Mouse (Mus musculus) adrenal gland, adult 8-10 months (tissue): Measurements from ENCODE around the gene Slc26a11. TPM values are rescaled to one million over a fixed set of nuclear protein-coding genes. Genes with fewer than 3 reads are reported as not detected.
"Not testable (repeated sequence)": the region's sequence is repeated elsewhere in the genome, so short reads cannot be mapped to it uniquely, and the experiment has no call there.

ENCODE experiments used
- DNase-seq: peaks from one replicate; pipeline ENCODE4 v3.0.0; 2022
- total RNA-seq, 4 experiments: library from RNA; stranded (reverse); gene quantifications; 2 replicates each; pipeline ENCODE4 v1.2.4; 2022

Gene Slc26a11
- total RNA-seq, 4 experiments from 2014 or later, result 9.0 to 10.2 (median 9.9) TPM

- DNase-seq, result no peak
Measured at GRCm38 (mm10) chr11:119362769-119363533, 7.6 kb downstream of the Slc26a11 start.

DNA sequence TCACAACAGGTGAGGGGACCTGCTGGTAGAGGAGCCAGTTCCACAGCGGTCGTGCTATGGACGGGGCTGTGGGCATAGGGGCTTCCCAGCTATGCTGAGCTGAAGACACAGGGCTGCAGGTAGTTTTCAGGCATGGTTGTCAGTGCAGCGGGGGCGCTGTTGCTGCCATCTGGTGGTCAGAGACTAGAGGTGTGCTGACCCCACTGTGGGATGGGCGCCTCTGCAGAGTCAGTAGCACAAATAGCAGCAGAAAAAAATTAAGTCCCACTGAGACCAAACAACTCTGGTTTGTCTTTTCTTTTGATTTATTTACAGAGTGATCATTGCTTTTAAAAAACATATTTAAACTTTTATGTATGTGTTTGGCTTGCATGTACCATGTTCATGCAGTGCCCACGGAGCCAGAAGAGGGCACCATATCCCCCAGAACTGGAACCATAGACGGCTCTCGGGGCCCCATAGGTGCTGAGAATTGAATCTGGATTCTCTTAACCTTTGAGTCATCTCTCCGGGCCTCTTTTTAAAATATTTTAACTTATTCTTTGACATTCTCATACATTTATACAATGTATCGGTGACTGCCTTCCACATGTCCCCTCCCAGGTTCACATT lies 8.3 kb downstream of the Slc26a11 start:
- peak; percentile 32 for DNase-seq

- DNase-seq, result no peak
Measured at GRCm38 (mm10) chr11:119375425-119375824, 20.1 kb downstream of the Slc26a11 start.

DNA sequence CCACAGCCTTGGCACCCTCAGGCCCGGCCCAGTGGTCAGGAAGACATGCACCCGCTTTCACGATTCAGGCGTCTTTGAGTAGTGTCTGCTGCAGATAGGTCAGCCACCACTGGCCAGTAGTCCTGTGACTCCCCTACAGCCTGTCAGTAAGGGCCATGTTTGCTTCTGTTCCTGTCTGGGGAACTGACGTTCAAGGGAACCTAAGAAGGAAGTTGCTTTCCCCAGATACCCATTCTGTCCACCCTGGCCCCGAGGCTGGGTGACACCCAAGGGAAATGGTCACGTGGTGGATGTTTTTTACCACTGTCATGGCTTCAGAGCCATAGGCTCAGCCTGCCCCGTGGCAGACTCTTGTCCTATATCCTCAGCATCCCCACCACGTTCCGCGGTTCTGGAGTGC lies 22.0 kb downstream of the Slc26a11 start:
- no peak for DNase-seq

DNA sequence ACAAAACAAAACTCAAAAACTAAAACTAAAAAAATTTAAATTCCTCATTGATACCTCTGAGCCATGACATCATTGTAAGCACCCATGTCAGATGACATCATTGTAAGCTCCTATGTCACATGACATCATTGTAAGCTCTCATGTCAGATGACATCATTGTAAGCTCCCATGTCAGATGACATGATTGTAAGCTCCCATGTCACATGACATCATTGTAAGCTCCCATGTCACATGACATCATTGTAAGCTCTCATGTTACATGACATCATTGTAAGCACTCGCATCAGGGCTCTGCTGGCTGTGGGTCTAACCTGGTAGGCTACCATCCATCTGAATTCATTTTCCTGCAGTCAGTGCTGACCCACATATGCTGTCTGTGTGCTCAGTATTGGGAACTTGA lies 23.2 kb downstream of the Slc26a11 start:
- DNase-seq, result no peak

- no peak for DNase-seq
Measured at GRCm38 (mm10) chr11:119381631-119382337, 26.4 kb downstream of the Slc26a11 start.

DNA sequence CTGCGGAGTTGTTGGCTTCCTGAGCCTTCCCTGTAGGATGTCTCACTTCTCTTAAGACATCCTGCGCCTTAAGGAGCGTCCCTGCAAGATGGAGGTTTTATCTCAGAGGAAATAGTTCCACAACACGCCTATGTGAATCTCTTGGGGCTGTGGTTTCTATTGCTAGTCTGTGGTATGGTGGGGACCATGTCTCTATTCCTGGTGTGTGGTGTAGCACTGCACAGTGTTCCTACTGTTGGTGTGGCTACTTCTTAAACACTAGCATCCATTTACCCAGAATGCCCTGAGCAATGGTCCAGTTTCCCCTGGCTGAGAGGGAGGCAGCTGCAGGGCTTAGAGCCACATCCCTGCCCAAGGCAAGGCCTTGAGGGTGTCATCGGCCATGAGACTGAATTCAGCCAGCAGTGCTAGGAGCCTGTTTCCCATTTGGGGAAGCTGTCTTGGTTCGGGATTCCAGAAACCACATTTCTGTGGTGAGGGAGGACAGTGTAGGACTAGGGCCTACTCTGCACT lies 27.0 kb downstream of the Slc26a11 start:
- no peak for DNase-seq

- DNase-seq, result no peak
Measured at GRCm38 (mm10) chr11:119384904-119385303, 29.5 kb downstream of the Slc26a11 start.

- no peak for DNase-seq
Measured at GRCm38 (mm10) chr11:119386306-119386705, 30.9 kb downstream of the Slc26a11 start.

DNA sequence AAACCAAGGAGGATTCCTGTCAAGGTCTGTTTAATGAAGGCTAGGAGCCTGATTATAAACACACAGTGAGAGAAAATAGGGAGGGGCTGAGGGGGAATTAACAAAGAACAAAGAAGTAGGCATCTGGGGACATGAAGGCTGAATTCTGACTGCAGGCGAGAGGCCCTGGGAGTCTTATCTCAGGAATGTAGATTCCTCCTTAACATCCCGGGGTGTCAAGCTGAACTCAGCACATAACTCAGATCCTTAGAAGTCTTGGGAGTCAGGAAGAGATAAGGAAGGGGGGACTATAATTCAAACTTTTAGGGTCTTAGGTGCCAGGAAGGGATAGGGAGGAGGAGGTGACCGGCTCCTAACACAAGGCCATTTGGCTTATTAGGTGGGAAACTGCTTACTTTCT lies 31.9 kb downstream of the Slc26a11 start:
- not testable (repeated sequence) for DNase-seq

DNA sequence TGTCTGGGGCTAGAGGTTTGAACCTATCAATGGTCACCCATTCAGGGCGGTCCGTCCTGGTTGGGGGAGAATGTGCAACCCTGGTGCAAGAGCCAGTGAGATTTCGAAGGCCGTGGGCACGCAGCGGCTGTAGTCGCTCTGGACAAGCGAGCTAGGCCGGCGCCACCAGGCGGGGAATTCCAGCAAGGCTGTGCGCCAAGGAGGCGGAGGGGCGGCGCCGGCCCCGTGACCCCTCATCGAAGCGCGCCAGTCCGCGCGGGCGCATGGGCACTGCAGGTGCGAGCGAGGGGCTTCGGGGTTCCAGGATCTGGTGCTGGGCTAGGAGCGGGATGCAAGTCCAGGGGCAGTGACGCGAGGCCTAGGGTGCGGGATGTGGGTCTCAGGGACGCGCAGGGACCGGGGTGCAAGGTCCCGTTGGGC lies 34.5 kb downstream of the Slc26a11 start:
- DNase-seq, result peak; percentile 74

DNA sequence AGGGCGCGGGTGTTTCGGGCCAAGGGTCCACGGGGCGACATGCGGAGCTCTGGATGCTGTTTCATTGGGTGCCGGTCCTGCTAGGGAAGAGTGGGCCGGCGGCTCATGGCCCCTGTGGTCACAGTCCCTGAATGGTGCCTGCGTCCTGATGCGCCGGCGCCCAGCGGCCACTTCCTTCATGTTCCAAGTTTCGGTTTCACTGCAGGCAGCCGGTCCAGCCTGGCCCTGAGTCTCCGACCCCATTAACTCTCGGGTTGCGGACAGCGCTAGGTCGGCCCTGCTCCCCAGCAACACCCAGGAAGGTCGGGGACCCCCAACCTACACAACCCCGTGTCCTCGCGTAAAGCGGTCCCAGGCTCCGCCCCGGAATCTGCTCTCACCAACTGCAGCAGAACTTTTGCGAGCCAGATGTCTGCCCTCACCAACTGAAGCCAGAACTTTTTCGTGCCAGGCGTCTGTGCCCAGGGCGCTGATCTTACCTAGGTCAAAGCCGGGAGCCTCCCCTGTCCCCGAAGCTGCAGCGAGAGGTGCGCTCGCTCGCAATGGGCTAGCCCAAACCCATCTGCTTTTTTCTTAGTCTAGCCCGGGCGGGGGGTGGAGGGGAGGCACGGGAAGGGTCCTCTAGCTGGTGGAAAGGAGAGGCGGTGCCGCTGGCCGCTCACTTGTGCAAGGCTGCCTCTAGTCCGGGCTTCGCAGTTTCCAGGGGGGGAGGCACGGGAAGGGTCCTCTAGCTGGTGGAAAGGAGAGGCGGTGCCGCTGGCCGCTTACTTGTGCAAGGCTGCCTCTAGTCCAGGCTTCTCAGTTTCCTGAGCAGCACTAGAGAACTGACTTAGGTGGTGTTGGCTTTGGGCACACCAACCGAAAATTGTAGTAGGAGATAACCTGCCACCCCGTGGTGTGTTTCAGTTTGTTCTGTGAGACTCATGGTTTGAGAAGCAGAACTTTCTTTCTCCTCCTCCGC lies 35.2 kb downstream of the Slc26a11 start:
- DNase-seq, result peak; percentile 71

GRCm38 (mm10) chr11:119391386-119392000 lies 36.1 kb downstream of the Slc26a11 start:
- DNase-seq, result no peak

DNA sequence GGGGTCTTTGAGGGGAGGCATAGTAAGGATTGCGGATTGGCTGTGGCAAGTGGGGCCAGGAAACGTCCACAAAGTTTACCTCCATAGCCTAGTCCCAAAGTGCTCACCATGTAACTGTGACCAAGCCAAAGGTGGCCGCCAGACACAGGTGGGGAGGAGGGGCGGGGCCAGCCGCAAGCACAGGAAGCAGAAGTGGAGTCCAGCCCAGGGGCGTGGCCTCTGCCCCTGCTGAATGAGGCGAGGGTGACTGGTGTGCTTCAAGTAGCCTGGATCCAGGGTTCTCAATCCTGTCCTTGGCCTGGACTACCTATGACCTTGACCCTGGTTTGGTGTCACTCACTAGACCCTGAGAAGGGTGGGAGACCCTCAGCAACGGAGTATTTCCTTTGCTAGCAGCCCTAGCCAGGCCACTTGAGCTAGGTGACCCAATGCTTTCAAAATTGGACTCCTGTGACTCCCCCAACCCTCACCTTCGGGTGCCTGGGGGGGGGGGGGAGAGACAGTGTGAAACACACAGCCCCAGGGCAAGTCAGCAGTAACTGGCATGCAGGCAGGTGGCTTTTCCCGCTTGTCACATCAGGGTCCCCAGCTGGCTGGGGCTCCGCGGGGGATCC lies 36.8 kb downstream of the Slc26a11 start:
- peak; percentile 78 for DNase-seq

GRCm38 (mm10) chr11:119392800-119393482 lies 37.6 kb downstream of the Slc26a11 start, which contains the start of gene Rnf213:
Gene Rnf213 (plus strand): TSS chr11:119393100.
- DNase-seq, result peak; percentile 64

DNA sequence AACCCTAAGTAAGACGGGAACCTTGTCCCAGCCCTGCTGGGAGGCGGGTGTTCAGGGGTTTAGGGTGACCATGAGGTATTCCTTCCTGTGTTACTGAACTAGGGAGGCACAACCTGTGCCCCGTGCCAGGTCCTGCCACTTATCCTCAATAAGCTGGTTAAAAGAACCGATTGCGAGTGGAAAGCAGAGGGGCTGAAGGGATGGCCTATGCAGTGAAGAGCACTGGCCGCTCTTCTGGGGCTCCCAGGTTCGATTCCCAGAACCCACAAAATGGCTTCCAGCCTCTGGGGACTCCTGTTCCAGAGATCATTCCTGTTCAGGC lies 38.1 kb downstream of the Slc26a11 start:
- DNase-seq, result no peak

- no peak for DNase-seq
Measured at GRCm38 (mm10) chr11:119394210-119394609, 38.9 kb downstream of the Slc26a11 start.

DNA sequence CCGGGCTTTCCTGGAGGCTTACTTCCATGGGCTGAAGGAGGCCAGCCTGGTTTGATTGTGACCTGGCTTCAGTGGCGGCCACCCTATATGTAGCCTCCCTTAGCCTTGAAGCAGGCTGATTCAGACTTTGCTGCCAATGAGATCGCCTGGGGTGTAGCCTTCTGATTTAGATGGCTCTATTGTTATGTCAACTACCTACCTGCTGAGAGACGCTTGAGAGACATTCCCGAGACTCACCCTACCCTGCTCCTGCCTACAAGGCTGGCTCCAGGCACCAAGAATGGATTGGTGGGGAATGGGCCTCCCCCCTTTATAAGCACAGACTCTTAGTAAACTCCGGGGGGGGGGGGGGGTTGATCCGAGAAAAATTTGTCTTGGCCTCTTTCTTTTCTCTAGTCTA lies 40.0 kb downstream of the Slc26a11 start:
- DNase-seq, result no peak

DNA sequence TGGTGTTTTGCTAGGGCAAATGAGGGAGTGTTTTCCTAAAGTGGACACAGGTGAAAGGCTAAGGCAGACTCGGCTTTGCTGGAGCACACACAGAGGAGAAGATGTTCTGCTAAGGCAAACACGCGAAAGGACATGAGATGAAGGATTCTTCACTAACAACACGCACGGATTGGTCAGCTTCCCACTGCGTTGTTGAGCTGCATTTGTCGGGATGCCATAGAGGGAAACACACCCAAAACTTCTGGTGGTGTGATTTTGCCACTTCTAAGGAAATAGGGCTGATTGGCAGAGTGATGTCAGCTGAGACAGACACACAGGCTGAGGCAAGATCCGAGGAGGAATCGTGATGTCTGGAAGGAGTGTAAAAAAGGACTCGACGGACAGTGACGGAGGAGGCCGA lies 40.6 kb downstream of the Slc26a11 start:
- DNase-seq, result no peak

GRCm38 (mm10) chr11:119396461-119396860 lies 41.1 kb downstream of the Slc26a11 start:
- no peak for DNase-seq
